Mouse (Mus musculus): ENCODE measurements around the gene Abca2. TPM values are rescaled to one million over a fixed set of nuclear protein-coding genes. Genes with fewer than 3 reads are reported as not detected.

Gene Abca2
- not detected in 2 replicates for polyA plus RNA-seq (2012; ENCODE audit: insufficient read depth, insufficient read length, low replicate concordance, missing spikeins)

- Histone ChIP-seq H3K27ac (ENCODE audit: insufficient read depth, low read depth, low read length) (peak within 1 kb of the TSS; percentile 75), H3K4me3 (ENCODE audit: insufficient read depth, low read depth, low read length) (peak within 1 kb of the TSS; percentile 85), H3K4me1 (ENCODE audit: control insufficient read depth, insufficient read depth, low read length) (peaks cover 36% of the 10 kb centered on the region)
- TF ChIP-seq CTCF (IDR thresholded peaks at IDR 0.05; ENCODE audit: insufficient read depth, low read depth, low read length) (peak; percentile 93), POLR2A (IDR thresholded peaks at IDR 0.05; ENCODE audit: insufficient read depth, low read depth, low read length) (peak; percentile 40)
- under 1% methylated on average over 88 of the region's 89 CpGs for WGBS
These were observed at the start of gene Abca2 for GRCm38 (mm10) chr2:25428442-25429236. Gene Abca2, plus strand, starts transcription at chr2:25428703.

GRCm38 (mm10) chr2:25384492-25384891, 44.0 kb upstream of the Abca2 start:
- Histone ChIP-seq H3K27ac (ENCODE audit: insufficient read depth, low read depth, low read length) (no peak overlapping the region), H3K4me3 (ENCODE audit: insufficient read depth, low read depth, low read length) (no peak overlapping the region), H3K4me1 (ENCODE audit: control insufficient read depth, insufficient read depth, low read length) (no peaks in the 10 kb centered on the region)
- TF ChIP-seq POLR2A (IDR thresholded peaks at IDR 0.05; ENCODE audit: insufficient read depth, low read depth, low read length) (no peak), CTCF (IDR thresholded peaks at IDR 0.05; ENCODE audit: insufficient read depth, low read depth, low read length) (no peak)
- WGBS, result 87% methylated on average over 5 of the region's 5 CpGs

GRCm38 (mm10) chr2:25391266-25391665, 37.2 kb upstream of the Abca2 start:
- Histone ChIP-seq H3K27ac (ENCODE audit: insufficient read depth, low read depth, low read length) (no peak overlapping the region), H3K4me1 (ENCODE audit: control insufficient read depth, insufficient read depth, low read length) (peaks cover 12% of the 10 kb centered on the region), H3K4me3 (ENCODE audit: insufficient read depth, low read depth, low read length) (no peak overlapping the region)
- TF ChIP-seq CTCF (IDR thresholded peaks at IDR 0.05; ENCODE audit: insufficient read depth, low read depth, low read length) (no peak), POLR2A (IDR thresholded peaks at IDR 0.05; ENCODE audit: insufficient read depth, low read depth, low read length) (no peak)
- WGBS, result 85% methylated on average over 5 of the region's 5 CpGs

- Histone ChIP-seq H3K4me3 (ENCODE audit: insufficient read depth, low read depth, low read length) (no peak overlapping the region), H3K27ac (ENCODE audit: insufficient read depth, low read depth, low read length) (no peak overlapping the region), H3K4me1 (ENCODE audit: control insufficient read depth, insufficient read depth, low read length) (peaks cover 17% of the 10 kb centered on the region)
- WGBS, result 36% methylated on average over 3 of the region's 3 CpGs
- no peak for TF ChIP-seq POLR2A (IDR thresholded peaks at IDR 0.05; ENCODE audit: insufficient read depth, low read depth, low read length)
- no peak for TF ChIP-seq CTCF (IDR thresholded peaks at IDR 0.05; ENCODE audit: insufficient read depth, low read depth, low read length)
These were observed 34.0 kb upstream of the Abca2 start for GRCm38 (mm10) chr2:25394281-25395221.

- TF ChIP-seq POLR2A (IDR thresholded peaks at IDR 0.05; ENCODE audit: insufficient read depth, low read depth, low read length), result no peak
- TF ChIP-seq CTCF (IDR thresholded peaks at IDR 0.05; ENCODE audit: insufficient read depth, low read depth, low read length), result no peak
- Histone ChIP-seq H3K27ac (ENCODE audit: insufficient read depth, low read depth, low read length) (no peak within 1 kb of the TSS), H3K4me1 (ENCODE audit: control insufficient read depth, insufficient read depth, low read length) (peaks cover 21% of the 10 kb centered on the region), H3K4me3 (ENCODE audit: insufficient read depth, low read depth, low read length) (peak within 1 kb of the TSS; percentile 44)
- 3% methylated on average over 57 of the region's 57 CpGs for WGBS
These were observed 32.5 kb upstream of the Abca2 start, which contains the start of gene Entpd2 for GRCm38 (mm10) chr2:25395721-25396596. Gene Entpd2, plus strand, starts transcription at chr2:25395874.

- whole genome bisulfite sequencing, result 42% methylated on average over 3 of the region's 3 CpGs
- Histone ChIP-seq H3K4me3 (ENCODE audit: insufficient read depth, low read depth, low read length) (no peak overlapping the region), H3K27ac (ENCODE audit: insufficient read depth, low read depth, low read length) (no peak overlapping the region), H3K4me1 (ENCODE audit: control insufficient read depth, insufficient read depth, low read length) (peaks cover 21% of the 10 kb centered on the region)
- no peak for TF ChIP-seq CTCF (IDR thresholded peaks at IDR 0.05; ENCODE audit: insufficient read depth, low read depth, low read length)
- TF ChIP-seq POLR2A (IDR thresholded peaks at IDR 0.05; ENCODE audit: insufficient read depth, low read depth, low read length), result no peak
These were observed 31.9 kb upstream of the Abca2 start for GRCm38 (mm10) chr2:25396597-25396983.

GRCm38 (mm10) chr2:25397010-25397409, 31.5 kb upstream of the Abca2 start:
- no peak for TF ChIP-seq CTCF (IDR thresholded peaks at IDR 0.05; ENCODE audit: insufficient read depth, low read depth, low read length)
- no peak for TF ChIP-seq POLR2A (IDR thresholded peaks at IDR 0.05; ENCODE audit: insufficient read depth, low read depth, low read length)
- no peak overlapping the region for H3K4me3 ChIP-seq (ENCODE audit: insufficient read depth, low read depth, low read length)
- H3K27ac ChIP-seq (ENCODE audit: insufficient read depth, low read depth, low read length), result no peak overlapping the region
- H3K4me1 ChIP-seq (ENCODE audit: control insufficient read depth, insufficient read depth, low read length), result peaks cover 21% of the 10 kb centered on the region
- 69% methylated on average over 1 of the region's 1 CpGs for WGBS

- Histone ChIP-seq H3K27ac (ENCODE audit: insufficient read depth, low read depth, low read length) (no peak overlapping the region), H3K4me3 (ENCODE audit: insufficient read depth, low read depth, low read length) (no peak overlapping the region), H3K4me1 (ENCODE audit: control insufficient read depth, insufficient read depth, low read length) (peaks cover 25% of the 10 kb centered on the region)
- TF ChIP-seq POLR2A (IDR thresholded peaks at IDR 0.05; ENCODE audit: insufficient read depth, low read depth, low read length) (no peak), CTCF (IDR thresholded peaks at IDR 0.05; ENCODE audit: insufficient read depth, low read depth, low read length) (no peak)
- WGBS, result 95% methylated on average over 7 of the region's 7 CpGs
These were observed 30.4 kb upstream of the Abca2 start for GRCm38 (mm10) chr2:25398065-25398464.

Data from olfactory bulb, adult 2 months (tissue).